Mouse (Mus musculus): Measurements from ENCODE around the gene Babam1.

The Babam1 gene

DNA sequence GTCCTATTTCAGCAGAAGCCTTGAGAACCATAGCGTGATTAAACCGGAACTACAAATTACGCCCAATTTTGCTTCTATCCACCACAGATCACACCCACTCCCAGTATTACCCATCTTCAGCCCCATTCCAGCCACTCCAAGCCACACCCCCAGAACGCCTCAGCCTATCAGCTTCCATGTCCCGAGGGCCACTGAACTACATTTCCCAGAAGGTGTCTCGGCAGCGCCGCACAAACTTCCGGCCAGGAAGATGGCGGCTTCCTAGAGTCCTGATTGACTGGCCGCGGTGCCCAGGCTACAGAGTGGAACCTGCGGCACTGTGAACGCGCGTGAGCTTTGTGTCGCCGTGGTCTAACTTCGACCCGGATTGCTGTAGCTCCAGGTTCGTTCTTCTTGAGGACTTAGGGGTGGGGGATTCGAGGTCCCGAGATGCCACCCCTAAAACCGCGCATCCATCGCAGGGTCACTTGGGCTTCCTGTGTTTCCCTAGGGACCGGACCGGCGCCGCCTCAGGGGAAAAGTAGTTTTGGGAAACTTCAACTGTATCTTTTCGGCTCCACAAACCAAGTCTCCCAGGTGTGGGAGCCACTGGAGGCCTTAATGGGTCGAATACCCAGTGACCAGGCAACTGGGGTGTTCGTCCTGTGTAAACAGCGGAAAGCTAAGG is at the start of gene Babam1:
Gene Babam1, plus strand, starts transcription at position 223 of the 667 bp plus-strand sequence.
- DNase-seq (ENCODE audit: low read depth, low spot score), result peak; percentile 96

DNA sequence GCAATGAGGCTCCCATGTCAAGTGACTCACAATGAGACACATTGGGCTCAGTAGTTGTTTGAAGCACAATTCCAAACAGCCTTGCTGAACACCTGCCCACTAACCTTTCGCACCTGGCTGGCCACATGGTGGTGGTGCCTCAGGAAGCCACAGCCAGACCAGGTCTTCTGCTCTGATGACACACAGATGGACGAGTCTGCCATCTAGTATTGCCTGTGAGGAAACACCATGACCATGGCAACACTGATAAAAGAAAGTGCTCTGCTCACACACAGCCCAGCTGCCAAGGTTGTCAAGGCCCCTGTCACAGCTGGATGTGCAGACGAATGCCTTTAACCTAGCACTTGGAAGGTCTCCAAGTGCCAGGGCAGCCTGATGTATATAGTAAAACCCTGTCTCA is 45.5 kb upstream of the Babam1 start:
- no peak for DNase-seq (ENCODE audit: low read depth, low spot score)

DNA sequence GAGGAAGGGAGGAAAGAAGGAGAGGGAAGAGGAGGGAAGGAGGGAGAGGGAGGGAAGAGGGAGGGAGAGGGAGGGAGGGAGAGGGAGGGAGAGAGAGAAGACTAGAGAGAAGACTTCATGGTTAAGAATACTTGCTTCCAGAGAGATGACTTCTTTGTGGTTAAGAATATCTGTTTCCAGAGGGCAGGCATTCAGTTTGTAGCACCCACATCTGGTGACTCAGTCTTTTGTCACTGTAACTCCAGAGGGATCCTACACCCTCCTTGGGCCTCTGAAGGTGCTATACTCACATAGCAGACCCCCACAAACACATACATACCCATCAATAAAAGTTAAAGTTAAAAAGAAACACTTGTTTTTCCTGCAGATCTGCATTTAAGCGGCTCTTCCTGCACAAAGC is 45.1 kb upstream of the Babam1 start:
- DNase-seq (ENCODE audit: low read depth, low spot score), result no peak

DNA sequence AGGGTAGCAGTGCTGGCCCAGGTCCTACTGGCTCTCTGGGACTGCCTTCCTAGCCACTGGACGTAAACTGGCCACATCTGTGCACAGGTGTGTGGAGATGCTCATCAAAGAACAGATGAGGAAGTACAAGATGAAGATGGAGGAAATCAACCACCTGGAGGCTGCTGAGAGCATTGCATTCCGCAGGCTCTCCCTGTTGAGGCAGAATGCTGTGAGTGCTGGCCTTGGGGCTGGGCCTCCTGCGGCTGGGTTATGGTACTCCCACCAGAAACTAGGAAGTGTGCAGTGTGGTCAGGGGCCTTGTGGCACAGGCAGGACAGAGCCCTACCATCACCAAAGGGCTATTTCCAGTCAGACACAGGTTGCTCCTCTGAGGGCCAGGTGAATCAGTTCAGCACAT is 38.6 kb upstream of the Babam1 start:
- peak; percentile 55 for DNase-seq (ENCODE audit: low read depth, low spot score)

DNA sequence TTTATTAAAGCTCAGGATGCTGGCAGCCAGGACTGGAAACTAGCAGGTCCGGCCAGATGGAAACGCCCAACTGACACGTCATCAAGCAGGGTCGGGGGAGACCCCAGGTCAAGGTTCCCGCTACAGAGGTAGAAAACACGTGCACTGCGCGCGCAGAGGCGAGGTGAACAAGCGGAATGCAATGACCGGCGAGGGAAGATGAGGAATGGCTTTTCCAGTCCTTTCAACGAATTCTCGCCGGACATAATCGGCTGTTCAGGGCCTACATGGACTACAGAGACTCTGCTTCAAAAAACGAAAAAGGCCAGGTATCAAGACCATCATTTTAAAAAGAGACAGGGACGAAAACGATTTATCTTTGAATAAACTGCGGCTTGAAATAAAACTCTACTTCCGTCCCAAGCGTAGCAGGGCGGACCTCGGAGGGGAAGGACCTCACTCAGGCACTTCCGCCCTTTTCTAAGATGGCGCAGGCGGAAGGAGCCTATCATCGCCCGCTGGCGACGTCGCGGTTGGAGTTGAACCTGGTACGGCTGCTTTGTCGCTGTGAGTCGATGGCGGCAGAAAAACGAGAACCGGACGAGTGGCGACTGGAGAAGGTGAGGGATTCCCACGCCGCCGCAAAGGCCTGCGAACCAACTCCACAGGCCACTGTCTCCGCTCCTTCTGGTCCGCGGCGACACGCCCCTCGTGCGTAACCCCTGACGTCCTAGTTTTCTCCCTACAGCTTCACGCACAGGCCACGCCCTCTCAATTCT is 29.7 kb upstream of the Babam1 start, which contains the start of gene Use1:
Gene Use1, plus strand, starts transcription at position 78 of the 758 bp plus-strand sequence.
- peak; percentile 98 for DNase-seq (ENCODE audit: low read depth, low spot score)

DNA sequence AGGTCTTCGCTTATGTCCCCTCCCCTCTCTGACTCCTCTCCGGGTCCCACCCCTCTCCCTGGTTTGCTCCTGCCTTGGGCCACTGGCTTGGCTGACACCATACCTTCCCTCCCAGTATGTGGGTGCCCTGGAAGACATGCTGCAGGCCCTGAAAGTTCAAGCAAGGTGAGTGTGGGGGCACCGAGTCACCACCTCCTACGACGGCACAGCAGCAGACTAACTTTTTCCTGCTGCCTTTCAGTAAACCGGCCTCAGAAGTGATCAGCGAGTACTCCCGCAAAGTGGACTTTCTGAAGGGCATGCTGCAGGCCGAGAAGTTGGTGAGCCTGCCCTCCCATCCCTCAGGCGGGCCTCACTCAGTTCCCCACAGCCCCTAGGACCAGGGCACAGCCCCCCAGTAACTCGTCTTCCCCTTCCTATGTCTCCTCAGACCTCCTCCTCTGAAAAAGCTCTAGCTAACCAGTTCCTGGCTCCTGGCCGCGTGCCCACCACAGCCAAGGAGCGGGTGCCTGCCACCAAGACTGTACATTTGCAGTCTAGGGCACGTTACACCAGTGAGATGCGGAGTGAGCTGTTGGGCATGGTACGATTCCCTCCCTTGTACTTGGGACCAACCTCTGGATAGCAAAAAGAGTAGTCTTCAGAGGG is 29.0 kb upstream of the Babam1 start:
- no peak for DNase-seq (ENCODE audit: low read depth, low spot score)

DNA sequence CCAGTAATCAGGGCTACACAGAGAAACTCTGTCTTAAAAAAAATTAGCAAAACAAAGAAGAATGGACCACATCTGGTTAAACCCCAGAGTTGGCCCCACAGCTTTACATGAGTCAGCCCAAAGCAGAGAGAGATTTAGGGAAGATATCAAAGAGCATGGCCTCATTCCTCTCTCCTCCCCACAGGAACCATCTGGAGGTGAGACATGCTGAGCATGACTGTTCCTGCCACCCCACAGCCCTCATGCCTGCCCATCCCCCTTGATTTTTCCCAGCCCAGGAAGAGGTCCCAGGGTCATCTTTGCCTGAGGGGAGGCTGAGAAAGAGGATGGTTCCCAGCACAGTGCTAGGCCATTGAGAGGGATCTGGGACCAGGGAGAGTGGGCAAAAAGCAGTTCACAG is 28.3 kb upstream of the Babam1 start:
- DNase-seq (ENCODE audit: low read depth, low spot score), result no peak

DNA sequence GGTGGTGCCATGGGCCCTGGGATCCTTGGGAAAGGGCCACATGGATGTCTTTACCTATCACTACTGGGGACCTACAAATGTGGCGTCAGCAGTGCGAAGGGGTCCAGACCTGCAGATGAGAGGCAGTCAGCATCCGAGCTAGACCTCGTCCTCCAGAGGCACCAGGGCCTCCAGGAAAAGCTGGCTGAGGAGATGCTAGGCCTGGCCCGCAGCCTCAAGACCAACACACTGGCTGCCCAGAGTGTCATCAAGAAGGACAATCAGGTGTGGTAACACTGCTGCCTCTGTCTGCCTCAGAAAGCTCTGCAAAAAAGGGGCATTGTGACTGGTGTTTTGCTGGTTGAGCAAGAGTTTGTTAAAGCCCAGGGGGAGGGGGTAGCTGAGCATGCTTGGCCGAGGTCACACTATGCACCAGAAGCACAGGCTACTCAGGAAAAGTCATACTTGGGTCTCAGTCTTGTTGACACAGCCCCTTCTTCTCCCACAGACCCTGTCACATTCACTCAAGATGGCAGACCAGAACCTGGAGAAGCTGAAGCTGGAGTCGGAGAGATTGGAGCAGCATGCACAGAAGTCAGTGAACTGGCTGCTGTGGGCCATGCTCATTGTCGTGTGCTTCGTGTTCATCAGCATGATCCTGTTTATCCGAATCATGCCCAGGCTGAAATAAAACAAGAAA is 27.5 kb upstream of the Babam1 start:
- no peak for DNase-seq (ENCODE audit: low read depth, low spot score)

DNA sequence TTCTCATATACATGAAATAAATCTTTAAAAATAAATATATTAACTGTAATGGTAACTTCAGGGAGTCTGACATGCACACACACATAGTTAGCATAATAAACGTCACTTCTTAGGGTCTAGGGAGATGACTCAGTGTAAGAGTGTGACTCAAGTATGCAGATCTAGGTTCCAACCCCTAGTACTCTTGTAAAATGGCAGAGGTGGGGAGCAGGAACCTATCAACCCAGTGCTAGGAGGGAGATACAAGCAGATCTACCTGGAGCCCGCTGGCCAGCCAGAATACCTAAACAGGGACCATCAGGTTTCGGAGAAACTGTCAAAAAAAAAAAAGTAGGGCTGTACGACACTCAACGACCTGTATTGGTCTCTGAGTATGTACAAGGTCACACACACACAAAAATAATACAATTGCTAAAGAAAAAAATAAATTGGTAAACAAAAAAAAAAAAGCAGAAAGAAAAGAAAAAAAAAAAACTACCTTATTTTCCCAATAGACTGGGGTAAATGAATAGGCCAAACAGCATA is 25.9 kb upstream of the Babam1 start:
- DNase-seq (ENCODE audit: low read depth, low spot score), result no peak

DNA sequence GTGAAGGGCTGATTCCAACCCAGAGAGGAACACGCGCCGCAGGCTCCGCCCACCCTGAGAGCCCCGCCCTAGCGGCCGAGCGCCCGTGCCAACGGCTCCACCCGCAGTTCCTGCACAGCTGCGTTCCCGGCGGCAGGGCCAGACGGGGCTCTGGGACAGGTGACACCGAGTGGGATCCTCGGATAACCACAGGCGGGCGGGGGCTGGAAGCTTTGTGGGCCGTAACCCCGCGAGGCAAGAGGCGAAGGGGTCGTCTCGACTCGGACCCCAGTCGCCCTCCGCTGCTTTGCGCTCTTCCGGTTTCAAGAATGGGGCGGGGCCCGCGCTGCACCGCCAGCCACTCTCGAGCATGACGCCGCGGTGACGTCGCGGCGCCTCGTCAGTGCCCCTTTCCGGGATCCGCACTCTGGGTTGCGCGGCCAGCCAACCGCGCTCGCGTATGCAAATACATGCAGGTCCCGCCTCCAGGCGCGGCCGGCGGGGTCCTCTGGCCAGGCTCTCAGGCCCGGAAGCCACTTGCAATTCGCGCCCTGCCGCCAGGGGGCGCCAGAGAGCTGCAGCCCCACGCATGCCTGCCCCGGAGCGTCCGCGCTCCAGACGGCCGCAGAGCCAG is 25.3 kb upstream of the Babam1 start, which contains the start of gene Ocel1:
Gene Ocel1, plus strand, starts transcription at position 63 of the 613 bp plus-strand sequence.
- DNase-seq (ENCODE audit: low read depth, low spot score), result peak; percentile 100

DNA sequence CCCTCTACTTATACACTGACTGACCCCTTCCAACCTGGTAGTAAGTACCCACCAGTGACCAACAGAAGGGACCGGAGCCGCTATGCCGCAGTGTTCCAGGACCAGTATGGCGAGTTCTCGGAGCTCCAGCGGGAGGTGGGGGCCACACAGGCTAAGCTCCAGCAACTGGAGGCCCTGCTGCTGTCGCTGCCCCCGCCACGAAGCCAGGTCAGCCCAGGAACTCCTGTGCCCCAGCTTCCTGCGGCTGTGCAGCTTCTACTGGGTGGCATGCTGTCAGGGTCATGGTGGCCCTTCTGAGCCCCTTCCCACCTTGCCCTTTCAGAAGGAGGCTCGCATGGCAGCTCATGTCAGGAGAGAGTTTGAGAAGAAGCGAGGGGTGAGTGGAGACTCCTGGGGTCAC is 24.2 kb upstream of the Babam1 start:
- DNase-seq (ENCODE audit: low read depth, low spot score), result no peak

DNA sequence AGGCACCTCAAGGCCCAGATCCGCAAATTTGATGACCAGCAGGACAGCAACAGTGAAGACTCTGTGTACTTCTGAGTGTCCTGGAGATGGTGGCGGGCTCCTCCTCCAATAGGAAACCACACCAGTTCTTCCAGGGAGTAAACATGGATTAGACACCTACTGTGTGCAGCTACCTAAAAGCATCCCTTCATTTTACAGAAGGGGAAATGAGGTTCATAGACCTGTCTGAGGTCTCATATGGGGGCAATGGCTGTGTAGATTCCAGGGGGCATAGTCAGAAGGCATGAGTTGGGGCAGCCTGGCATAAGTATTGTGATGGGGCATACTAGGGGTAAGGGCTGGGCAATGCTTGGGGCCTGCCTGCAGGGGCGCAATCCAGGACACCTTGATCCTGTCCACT is 23.7 kb upstream of the Babam1 start:
- DNase-seq (ENCODE audit: low read depth, low spot score), result no peak

DNA sequence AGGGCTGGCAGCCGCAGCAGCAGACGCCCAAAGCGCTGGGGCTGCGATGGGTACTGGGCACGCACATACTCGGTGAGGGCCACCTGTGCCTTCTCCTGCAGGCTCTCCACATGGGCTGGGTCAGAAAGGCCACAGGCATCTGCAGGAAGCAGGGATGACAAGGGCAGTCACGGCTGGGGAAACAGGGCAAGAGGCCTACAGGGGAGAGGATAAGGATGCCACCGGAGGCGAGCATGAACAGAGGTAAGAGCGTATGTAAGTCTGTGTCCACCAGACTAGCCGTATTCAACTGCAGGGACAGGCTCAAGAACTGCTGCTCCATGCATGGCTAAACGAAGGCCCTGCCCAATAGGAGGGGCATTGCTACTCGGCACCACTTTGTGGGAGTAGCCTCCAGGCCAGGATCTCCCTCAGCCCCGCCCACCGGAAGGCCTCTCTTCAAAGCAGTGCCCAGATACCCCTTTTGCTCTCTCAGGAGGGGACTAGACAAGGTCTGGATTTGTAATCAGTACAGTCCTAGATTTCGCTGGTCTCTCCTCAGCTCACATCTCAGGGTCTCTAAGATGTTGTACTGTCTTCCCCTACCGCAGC is 21.9 kb upstream of the Babam1 start:
- peak; percentile 62 for DNase-seq (ENCODE audit: low read depth, low spot score)

DNA sequence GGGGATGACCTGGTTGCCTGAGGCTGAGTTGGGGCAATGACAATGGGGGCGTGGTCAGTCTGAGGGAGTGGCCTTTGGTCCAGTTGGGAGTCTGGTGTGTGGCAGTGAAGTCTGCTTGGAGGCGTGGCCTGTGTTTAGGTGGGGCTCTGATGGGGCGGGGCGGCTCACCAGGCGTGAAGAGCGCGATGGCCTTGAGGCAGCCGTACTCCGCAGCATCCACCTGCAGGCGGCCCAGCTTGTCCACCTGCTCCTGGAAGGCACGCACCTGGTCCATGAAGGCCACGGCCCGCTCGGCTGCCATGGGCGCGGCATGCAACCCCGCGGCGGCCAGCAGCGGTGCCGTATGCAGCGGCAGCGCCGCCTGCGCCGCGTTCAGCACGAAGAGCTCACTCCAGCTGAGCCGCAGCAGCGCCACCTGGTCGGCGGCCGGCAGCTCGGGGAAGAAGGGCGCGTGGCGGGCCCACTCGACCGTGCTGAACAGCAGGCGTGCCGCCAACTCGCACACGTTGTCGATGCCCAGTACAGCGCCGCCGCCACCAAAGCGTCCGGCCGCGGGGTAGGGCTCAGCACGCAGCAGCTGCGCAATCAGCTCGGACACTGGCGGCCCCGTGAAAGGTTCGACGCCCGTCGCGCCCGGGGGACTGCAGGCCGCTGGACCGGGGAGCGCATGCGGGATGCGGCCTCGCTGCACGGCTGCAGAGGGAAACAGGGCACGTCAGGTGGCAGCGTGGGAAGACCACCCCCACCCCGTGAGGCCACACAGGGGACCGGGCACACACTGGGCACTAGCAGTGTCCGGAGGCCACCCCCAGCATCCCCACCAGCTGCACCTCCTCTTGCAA is 20.9 kb upstream of the Babam1 start:
- DNase-seq (ENCODE audit: low read depth, low spot score), result peak; percentile 95

DNA sequence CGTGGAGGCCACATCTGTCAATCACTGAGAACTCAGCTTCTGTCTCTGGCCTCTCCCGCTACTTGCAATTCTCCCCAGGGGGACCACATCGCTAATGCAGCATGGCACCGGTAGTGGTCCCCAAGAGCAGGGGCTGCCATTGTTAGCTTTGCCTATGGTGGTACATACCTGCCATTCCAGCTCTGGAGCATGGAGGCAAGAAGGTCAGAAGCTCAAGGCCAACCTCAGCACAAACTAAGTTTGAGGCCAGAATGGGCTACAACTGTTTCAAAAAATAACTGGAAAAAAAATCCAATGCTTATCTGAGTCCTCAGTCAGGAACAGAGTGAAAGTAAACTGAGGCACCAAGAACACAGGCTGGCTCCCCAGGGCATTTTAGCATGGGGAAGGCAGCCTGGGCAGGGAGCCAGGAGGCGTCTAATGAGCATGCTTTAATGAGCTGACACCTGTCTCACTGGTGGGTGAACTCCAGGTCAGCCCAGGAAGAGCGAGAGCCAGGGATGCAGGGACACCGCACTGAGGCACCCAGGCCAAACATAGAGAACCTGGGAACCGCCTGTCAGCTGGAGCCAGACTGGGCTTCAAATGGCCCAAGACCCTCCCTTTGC is 20.1 kb upstream of the Babam1 start:
- DNase-seq (ENCODE audit: low read depth, low spot score), result no peak

DNA sequence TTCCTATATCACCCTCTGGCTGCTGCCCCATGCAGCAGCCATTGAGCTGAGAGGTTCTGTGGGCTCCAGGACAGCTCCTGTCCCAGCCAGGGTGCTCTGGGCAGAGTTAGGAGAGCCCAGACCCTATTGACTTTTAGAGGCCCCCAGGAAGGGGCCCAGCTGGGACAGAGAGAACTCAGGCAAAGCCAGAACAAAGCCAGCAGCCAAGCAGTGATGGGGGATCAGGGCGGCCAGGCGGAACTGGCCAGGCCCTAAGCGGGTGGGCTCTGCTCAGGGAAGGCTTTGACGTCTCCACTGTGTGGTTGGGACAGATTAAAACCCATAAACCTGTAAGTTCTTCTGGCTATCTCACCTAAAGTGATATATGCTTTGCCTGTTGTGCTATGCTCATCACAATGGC is 17.7 kb upstream of the Babam1 start:
- DNase-seq (ENCODE audit: low read depth, low spot score), result no peak

DNA sequence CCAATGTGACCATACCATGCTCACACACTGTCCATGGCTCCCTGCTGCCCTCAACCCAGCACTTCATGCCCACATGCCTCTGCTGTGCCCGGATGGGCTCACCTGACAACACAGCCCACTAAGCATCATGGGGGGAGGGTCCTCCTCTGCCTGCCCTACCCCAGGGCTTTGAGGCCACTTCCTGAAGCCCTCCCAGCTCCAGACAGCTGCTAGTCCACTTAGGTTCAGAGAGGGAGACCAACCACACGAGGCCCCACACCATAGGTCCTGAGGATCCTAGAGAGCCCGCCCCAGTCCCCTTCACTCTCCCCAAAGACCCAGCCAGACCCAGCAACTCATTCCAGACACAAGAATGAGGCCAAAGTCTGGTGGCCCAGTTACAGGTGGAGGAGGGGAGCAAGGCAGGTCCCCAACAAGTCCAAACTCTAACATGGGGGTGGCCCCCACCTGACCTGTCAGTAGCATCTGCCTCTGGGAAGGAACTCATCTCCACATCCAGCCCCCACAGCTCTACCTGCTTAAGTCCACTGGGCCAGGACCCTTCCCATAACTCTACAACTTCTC is 17.1 kb upstream of the Babam1 start:
- no peak for DNase-seq (ENCODE audit: low read depth, low spot score)

DNA sequence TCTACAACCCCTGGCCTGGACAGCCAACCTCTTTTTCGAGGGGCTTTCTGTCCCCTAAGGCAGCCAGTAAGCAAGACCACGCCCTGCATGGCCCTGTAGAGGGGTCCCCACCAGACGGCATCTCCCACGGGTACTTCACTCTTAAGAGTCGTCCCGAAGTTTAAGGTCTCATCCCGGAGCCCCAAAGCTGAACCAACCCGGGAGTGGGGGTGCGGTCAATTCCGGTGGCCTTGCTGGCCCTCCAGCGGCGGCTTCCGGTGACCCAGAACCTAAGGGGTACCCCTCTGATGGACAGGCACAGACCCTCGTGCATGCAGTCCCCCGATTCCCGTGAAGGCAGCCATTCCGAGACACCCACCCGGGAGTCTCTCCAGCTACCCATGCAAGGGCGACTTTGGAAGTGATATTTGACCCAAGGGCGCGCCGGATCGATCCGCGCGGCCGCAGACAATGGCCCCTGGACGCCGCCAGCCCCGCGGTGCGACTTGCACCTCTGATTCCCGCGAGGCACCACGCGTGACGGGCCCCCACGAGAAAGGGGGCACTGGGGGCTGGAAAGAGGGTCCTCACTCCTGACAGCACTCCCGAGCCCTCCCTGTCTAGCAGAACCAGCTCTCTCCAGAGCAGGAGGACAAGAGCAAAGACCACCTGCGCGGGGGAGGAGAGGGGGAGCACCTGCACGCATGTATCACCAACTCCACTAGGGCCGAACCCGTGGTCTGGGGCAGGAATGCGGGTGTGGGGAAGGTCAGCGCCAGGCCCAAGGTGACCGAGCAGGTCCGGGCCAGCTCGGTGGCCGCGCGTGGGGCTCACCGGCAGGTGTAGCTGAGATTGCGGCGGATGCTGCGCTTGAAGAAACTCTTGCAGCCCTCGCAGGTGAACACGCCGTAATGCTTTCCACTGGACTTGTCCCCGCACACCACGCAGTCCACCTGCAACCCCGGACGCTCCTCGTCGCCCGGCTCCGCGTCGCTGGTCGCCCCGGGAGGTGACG is 16.2 kb upstream of the Babam1 start:
- DNase-seq (ENCODE audit: low read depth, low spot score), result peak; percentile 45
